Mouse (Mus musculus): ENCODE results near the gene Bbof1.
A peak's percentile ranks its signal among the peaks of the same experiment; 100 is the strongest.

Bbof1 gene

GRCm38 (mm10) chr12:84481251-84481650 lies 72.4 kb downstream of the Bbof1 start:
- no peak for DNase-seq

DNA sequence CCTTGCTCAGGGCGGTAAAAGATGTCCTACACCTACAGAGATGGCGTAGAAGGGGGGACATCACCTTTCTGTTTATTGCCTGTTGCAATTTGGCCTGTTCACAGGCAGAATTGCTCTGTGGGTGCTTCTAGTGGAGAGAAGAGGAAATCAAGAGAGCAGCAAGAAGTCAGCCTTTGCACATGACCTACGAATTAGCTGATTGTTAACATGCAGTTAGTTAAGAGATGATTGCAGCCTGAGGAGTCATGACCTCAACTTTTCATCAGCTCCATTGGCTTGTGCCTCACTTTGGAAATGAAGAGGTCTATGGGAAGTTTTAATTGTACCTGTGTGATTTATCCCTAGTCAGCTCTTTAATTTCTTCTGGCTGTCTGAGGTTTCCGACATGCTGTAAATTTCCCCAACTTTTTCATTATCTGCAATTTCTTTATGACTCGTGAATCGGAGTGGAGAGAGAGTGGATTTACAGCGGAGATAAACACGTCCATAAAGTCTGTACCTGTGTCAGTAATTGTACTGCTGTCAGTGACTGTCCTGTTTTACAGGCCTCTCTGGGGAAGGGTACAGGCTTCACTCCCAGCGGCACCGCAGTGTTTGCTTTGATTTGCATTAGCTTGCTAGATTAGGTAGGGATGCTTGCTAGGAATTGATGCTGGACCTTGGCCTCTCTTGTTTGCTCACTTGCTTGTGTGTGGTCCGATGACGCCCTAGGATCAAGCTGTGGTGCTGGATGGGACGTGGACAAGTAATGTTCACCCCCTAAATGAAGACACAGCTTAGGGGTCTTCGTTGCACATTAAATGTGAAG lies 74.1 kb downstream of the Bbof1 start:
- DNase-seq = no peak

- DNase-seq = peak; percentile 48 to 65
Measured at GRCm38 (mm10) chr12:84487324-84488056, 78.6 kb downstream of the Bbof1 start.

All from kidney, postnatal 4 days (tissue).